Mouse (Mus musculus) right cerebral cortex, adult 2 months (tissue): ENCODE measurements around the gene Glrx2.

ENCODE experiments used
- DNase-seq, 2 experiments: peaks; one replicate each; pipeline ENCODE4 v3.0.0; 2021 to 2022; ENCODE audit warnings: low spot score in 2 of 2

Gene Glrx2

DNA sequence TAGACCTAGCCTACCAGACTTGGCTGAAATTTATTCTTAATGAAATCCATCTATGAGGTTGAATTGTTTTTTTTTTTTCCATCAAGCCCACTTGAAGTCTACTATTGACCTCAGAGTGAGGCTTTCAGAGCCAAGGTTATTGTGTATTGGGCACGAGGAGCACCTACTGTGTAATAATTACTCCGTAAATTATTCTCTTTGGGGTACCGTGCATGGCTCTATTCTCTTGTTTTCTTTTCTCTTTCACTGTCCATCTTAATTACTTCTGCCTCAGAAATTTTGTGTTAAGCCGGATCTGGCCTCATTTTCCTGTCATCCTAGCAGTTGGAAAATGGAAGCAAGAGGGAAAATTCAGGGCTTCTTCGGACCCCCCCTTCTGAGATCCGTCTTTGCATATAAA, 26.0 kb downstream of the Glrx2 start:
- DNase-seq, result no peak

- no peak for DNase-seq
Measured at GRCm38 (mm10) chr1:143745871-143746270, 29.7 kb downstream of the Glrx2 start.

DNA sequence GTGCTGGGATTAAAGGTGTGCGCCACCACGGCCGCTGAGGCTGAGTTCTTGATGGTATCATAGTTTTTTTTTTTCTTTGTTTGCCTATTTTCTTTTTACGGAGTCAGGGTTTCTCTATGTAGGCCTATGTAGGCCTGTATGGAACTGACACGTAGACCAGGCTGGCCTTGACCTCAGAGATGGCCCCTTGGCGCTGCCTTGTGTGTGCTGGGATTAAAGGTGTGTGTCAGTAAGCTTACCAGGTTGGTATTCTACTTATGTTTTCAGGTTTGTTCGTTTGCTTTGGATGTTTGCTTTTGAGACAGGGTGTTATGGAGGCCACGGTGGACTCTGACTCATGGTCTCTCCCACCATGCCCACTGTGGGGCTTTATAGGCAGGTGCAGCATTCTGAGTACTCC, 46.0 kb downstream of the Glrx2 start:
- no peak for DNase-seq

- no peak for DNase-seq
Measured at GRCm38 (mm10) chr1:143764443-143764842, 48.3 kb downstream of the Glrx2 start.

GRCm38 (mm10) chr1:143765801-143766200, 49.7 kb downstream of the Glrx2 start:
- no peak for DNase-seq

GRCm38 (mm10) chr1:143766238-143766637, 50.1 kb downstream of the Glrx2 start:
- no peak for DNase-seq

- DNase-seq, result no peak
Measured at GRCm38 (mm10) chr1:143770444-143771109, 54.4 kb downstream of the Glrx2 start.

DNA sequence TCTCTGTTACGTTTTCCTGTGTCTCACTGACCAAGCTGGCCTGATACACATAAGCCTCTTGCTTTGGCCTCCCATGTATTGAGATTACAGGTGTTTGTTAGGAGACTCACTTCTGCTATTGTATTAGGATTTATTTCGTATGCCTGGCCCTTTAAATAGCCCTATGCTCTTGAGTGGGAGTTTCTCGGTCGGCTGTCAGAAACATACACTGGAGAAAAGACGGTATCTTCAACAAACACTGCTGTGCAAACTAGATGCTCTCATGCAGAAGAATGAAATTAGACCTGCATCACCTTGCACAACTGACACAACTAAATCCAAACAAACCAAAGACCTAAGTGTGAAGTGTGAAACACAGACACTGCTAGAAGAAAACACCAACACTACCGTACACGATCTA, 56.9 kb downstream of the Glrx2 start:
- DNase-seq, result no peak

DNA sequence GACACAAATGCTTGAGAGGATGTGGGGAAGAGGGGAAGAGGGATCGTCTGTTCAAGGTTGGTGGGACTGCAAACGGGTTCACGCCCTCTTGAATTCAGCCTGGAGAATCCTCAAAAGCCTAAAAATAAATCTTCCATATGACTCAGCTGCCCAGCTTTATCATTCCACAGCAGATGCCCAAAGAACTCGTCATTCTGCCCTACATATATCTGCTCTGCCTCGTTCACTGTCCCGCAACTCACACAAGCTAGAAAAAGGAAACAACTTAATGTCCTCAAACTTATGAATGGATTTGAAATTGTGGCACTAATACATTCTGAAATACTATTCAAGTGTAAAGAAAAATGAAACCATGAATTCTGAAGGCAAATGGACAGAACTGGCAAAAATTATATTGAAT, 57.8 kb downstream of the Glrx2 start:
- no peak for DNase-seq

- peak; percentile 97 to 99 for DNase-seq
Measured at GRCm38 (mm10) chr1:143776446-143777411, 60.6 kb downstream of the Glrx2 start, which contains the start of the genes Trove2 and Uchl5. Gene Trove2 (minus strand): TSS chr1:143777068. Gene Uchl5 (plus strand): TSS chr1:143777272.

DNA sequence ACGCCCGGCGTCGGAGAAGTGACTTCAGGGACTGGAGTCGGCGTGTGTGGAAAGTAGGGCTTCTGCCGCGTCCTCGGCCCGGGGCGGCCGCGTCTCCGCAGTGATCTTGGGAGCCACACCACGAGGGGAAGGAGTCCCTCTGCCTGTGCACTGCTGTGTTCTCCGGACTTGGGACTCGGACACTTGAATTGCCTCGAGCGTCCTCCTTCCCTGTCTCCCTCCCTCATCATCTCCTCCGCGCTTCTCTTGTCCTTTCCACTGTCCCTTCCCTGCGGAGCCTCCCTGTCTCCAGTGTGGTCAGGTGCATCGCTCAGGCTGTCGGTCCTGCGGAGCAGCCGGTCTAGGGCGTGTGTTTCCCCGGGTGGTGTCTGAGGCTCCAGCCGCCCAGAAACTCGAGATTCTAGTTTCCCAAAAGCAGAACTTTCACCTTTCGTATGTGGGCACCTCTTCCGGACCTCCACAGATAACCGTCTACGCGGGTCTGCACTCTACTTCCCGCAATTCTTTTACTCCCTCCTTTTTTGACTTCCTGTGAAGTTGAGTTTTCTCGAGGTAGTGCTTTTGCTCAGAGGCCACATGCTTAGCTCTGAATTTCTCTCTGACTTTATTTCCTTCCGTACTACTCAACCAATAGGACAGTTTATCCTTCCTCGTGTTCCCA, 61.5 kb downstream of the Glrx2 start:
- DNase-seq, result peak; percentile 24 to 32

- DNase-seq, result no peak
Measured at GRCm38 (mm10) chr1:143788584-143789227, 72.6 kb downstream of the Glrx2 start.
